Mouse (Mus musculus) lung, adult 18-20 months (tissue): ENCODE results near the gene Mapk6.

ENCODE experiments used
- DNase-seq, 2 experiments: peaks; one replicate each; pipeline ENCODE4 v3.0.0; 2022; ENCODE audit warnings: mixed read lengths in 2 of 2

The Mapk6 gene

GRCm38 (mm10) chr9:75424358-75425150 lies 14.7 kb upstream of the Mapk6 start:
- no peak for DNase-seq

GRCm38 (mm10) chr9:75423683-75424082 lies 13.9 kb upstream of the Mapk6 start:
- no peak for DNase-seq

GRCm38 (mm10) chr9:75422251-75422691 lies 12.5 kb upstream of the Mapk6 start:
- DNase-seq, result no peak

- DNase-seq, result peak in 1 of 2 experiments; percentile 50
Measured at GRCm38 (mm10) chr9:75414204-75414603, 4.4 kb upstream of the Mapk6 start.

- DNase-seq, result no peak
Measured at GRCm38 (mm10) chr9:75413206-75413605, 3.4 kb upstream of the Mapk6 start.

- DNase-seq, result no peak
Measured at GRCm38 (mm10) chr9:75411584-75411983, 1.8 kb upstream of the Mapk6 start.

- no peak for DNase-seq
Measured at GRCm38 (mm10) chr9:75410868-75411487, 1.2 kb upstream of the Mapk6 start.

- peak; percentile 80 to 83 for DNase-seq
Measured at GRCm38 (mm10) chr9:75409031-75409851, 564 bp downstream of the Mapk6 start.

GRCm38 (mm10) chr9:75408204-75408826 lies 1.5 kb downstream of the Mapk6 start:
- no peak for DNase-seq

- DNase-seq, result peak; percentile 49 to 60
Measured at GRCm38 (mm10) chr9:75407803-75408202, 2.0 kb downstream of the Mapk6 start.

- no peak for DNase-seq
Measured at GRCm38 (mm10) chr9:75406121-75406520, 3.7 kb downstream of the Mapk6 start.

- no peak for DNase-seq
Measured at GRCm38 (mm10) chr9:75403520-75403919, 6.3 kb downstream of the Mapk6 start.

- no peak for DNase-seq
Measured at GRCm38 (mm10) chr9:75401593-75402504, 8.0 kb downstream of the Mapk6 start.

GRCm38 (mm10) chr9:75400639-75401038 lies 9.2 kb downstream of the Mapk6 start:
- DNase-seq, result no peak

- DNase-seq, result no peak
Measured at GRCm38 (mm10) chr9:75399069-75399468, 10.7 kb downstream of the Mapk6 start.

- no peak for DNase-seq
Measured at GRCm38 (mm10) chr9:75395971-75396370, 13.8 kb downstream of the Mapk6 start.

- no peak for DNase-seq
Measured at GRCm38 (mm10) chr9:75393251-75393650, 16.6 kb downstream of the Mapk6 start.

- DNase-seq, result peak in 1 of 2 experiments; percentile 30
Measured at GRCm38 (mm10) chr9:75385218-75385974, 24.4 kb downstream of the Mapk6 start.

GRCm38 (mm10) chr9:75384337-75384962 lies 25.4 kb downstream of the Mapk6 start:
- DNase-seq, result no peak

- no peak for DNase-seq
Measured at GRCm38 (mm10) chr9:75383785-75384184, 26.0 kb downstream of the Mapk6 start.
